Mouse (Mus musculus) lung, postnatal 0 days (tissue): ENCODE data around the gene Mx1.

Source experiments
- CTCF ChIP-seq: IDR thresholded peaks from 2 replicates; pipeline ENCODE4 v1.5.1; 2016; ENCODE audit warnings: antibody characterized with exemption, mild to moderate bottlenecking
- EP300 ChIP-seq: IDR thresholded peaks from 2 replicates; pipeline ENCODE4 v1.6.1; 2016; ENCODE audit warnings: antibody characterized with exemption, mild to moderate bottlenecking, control low read depth

- TF ChIP-seq CTCF (no peak), EP300 (no peak)
Observed at GRCm38 (mm10) chr16:97437448-97438056, 25.2 kb downstream of the Mx1 start.
